Mouse (Mus musculus) CH12.LX (cell line): ENCODE measurements around the gene Rnf151. TPM values are rescaled to one million over a fixed set of nuclear protein-coding genes. Genes with fewer than 3 reads are reported as not detected.
A peak's percentile ranks its signal among the peaks of the same experiment; 100 is the strongest.

ENCODE experiments used
- DNase-seq: peaks from one replicate; pipeline ENCODE4 v3.0.0-alpha.2; 2013; ENCODE audit errors: extremely low read depth
- H3K27ac ChIP-seq: 2 replicates; pipeline ENCODE4 v1.5.1; 2012; ENCODE audit warnings: low read depth, mild to moderate bottlenecking, control low read depth, moderate library complexity; ENCODE audit not compliant: insufficient read depth
- H3K27me3 ChIP-seq: replicated peaks from 2 replicates; pipeline ENCODE3; 2012; ENCODE audit warnings: inconsistent platforms
- H3K36me3 ChIP-seq, 2 experiments: replicated peaks in 1 of 2; 2 replicates each; pipeline versions ENCODE3 to v1.6.1; 2012; ENCODE audit warnings: inconsistent platforms in 1 of 2, low read length in 1 of 2, mild to moderate bottlenecking in 1 of 2, mixed read lengths in 1 of 2, moderate library complexity in 1 of 2; ENCODE audit not compliant: control insufficient read depth in 1 of 2, insufficient read depth in 1 of 2
- H3K4me1 ChIP-seq, 2 experiments: 2 replicates each; pipeline ENCODE4 v1.6.1; 2012; ENCODE audit warnings: inconsistent platforms in 1 of 2, moderate library complexity in 1 of 2; ENCODE audit not compliant: insufficient read depth in 2 of 2, control insufficient read depth in 1 of 2
- H3K4me2 ChIP-seq: 2 replicates; pipeline ENCODE4 v1.6.1; 2012; ENCODE audit warnings: low read depth, mild to moderate bottlenecking, control low read depth; ENCODE audit not compliant: poor library complexity, insufficient read depth, severe bottlenecking
- H3K4me3 ChIP-seq, 3 experiments: fragments of 150-350 bp in 1 of 3; sonication (generic) in 1 of 3; replicated peaks in 1 of 3; 2 replicates each; pipeline versions ENCODE3 to v1.5.1; 2011 to 2012; ENCODE audit warnings: low read depth in 2 of 3, low read length in 2 of 3, mild to moderate bottlenecking in 2 of 3, moderate library complexity in 2 of 3, control low read depth in 1 of 3, improper control_type of control experiment in 1 of 3, inconsistent platforms in 1 of 3, mixed read lengths in 1 of 3; ENCODE audit not compliant: poor library complexity in 1 of 3
- H3K79me2 ChIP-seq: replicated peaks from 2 replicates; pipeline ENCODE4 v1.6.1; 2012; ENCODE audit warnings: mild to moderate bottlenecking, moderate library complexity; ENCODE audit not compliant: control insufficient read depth, poor library complexity, insufficient read depth, severe bottlenecking; ENCODE audit errors: extremely low read depth
- H3K9ac ChIP-seq: 2 replicates; pipeline ENCODE4 v1.6.1; 2012; ENCODE audit warnings: low read depth, mild to moderate bottlenecking, control low read depth, moderate library complexity; ENCODE audit not compliant: insufficient read depth
- H3K9me3 ChIP-seq: replicated peaks from 2 replicates; pipeline ENCODE3; 2012; ENCODE audit warnings: low read length, inconsistent platforms, mixed read lengths
- BHLHE40 ChIP-seq: IDR thresholded peaks from 2 replicates; pipeline ENCODE4 v1.6.1; 2011; ENCODE audit warnings: mild to moderate bottlenecking, low read depth, low read length, improper control_type of control experiment
- CTCF ChIP-seq, 2 experiments: IDR thresholded peaks in 1 of 2; conservative IDR thresholded peaks in 1 of 2; 2 replicates each; pipeline ENCODE4 v1.5.1; 2011 to 2012; ENCODE audit warnings: low read depth in 2 of 2, low read length in 2 of 2, improper control_type of control experiment in 1 of 2, inconsistent platforms in 1 of 2, mild to moderate bottlenecking in 1 of 2, moderate library complexity in 1 of 2
- ELF1 ChIP-seq: IDR thresholded peaks from 2 replicates; pipeline ENCODE4 v1.6.1; 2014; ENCODE audit warnings: low read depth, mild to moderate bottlenecking, inconsistent platforms, low read length, improper control_type of control experiment
- GABPA ChIP-seq: IDR thresholded peaks from 2 replicates; pipeline ENCODE4 v1.6.1; 2012; ENCODE audit warnings: low read depth, low read length, improper control_type of control experiment, inconsistent platforms; ENCODE audit not compliant: insufficient replicate concordance
- HCFC1 ChIP-seq: IDR thresholded peaks from 2 replicates; pipeline ENCODE4 v1.6.1; 2012; ENCODE audit warnings: low read depth, mild to moderate bottlenecking, inconsistent platforms, low read length, improper control_type of control experiment
- IRF4 ChIP-seq: IDR thresholded peaks from 2 replicates; pipeline ENCODE4 v1.6.1; 2014; ENCODE audit warnings: low read depth, mild to moderate bottlenecking, inconsistent platforms, low read length, improper control_type of control experiment
- JUN ChIP-seq: IDR thresholded peaks from 2 replicates; pipeline ENCODE4 v1.6.1; 2011; ENCODE audit warnings: low read depth, mild to moderate bottlenecking, low read length, improper control_type of control experiment, moderate library complexity; ENCODE audit not compliant: insufficient read depth
- KAT2A ChIP-seq: IDR thresholded peaks from 2 replicates; pipeline ENCODE4 v1.6.1; 2012; ENCODE audit warnings: low read length, improper control_type of control experiment, inconsistent platforms; ENCODE audit not compliant: insufficient replicate concordance
- MAFK ChIP-seq: IDR thresholded peaks from 2 replicates; pipeline ENCODE4 v1.6.1; 2011; ENCODE audit warnings: low read length, improper control_type of control experiment; ENCODE audit not compliant: insufficient replicate concordance
- MAX ChIP-seq: IDR thresholded peaks from 2 replicates; pipeline ENCODE4 v1.6.1; 2011; ENCODE audit warnings: low read length, improper control_type of control experiment
- MYC ChIP-seq: IDR thresholded peaks from 2 replicates; pipeline ENCODE4 v1.6.1; 2011; ENCODE audit warnings: low read depth, mild to moderate bottlenecking, improper control_type of control experiment, low read length
- NELFE ChIP-seq: IDR thresholded peaks from 2 replicates; pipeline ENCODE4 v1.6.1; 2011; ENCODE audit warnings: low read depth, low read length, improper control_type of control experiment
- NRF1 ChIP-seq: IDR thresholded peaks from 2 replicates; pipeline ENCODE4 v1.6.1; 2014; ENCODE audit warnings: low read depth, mild to moderate bottlenecking, inconsistent platforms, low read length, improper control_type of control experiment, moderate library complexity
- POLR2A ChIP-seq: IDR thresholded peaks from 2 replicates; pipeline ENCODE4 v1.6.1; 2011; ENCODE audit warnings: low read depth, mild to moderate bottlenecking, improper control_type of control experiment, low read length
- POLR2AphosphoS2 ChIP-seq: IDR thresholded peaks from 2 replicates; pipeline ENCODE4 v1.6.1; 2011; ENCODE audit warnings: low read depth, low read length, improper control_type of control experiment
- RAD21 ChIP-seq: IDR thresholded peaks from 2 replicates; pipeline ENCODE4 v1.6.1; 2011; ENCODE audit warnings: low read depth, mild to moderate bottlenecking, low read length, improper control_type of control experiment, moderate library complexity
- RCOR1 ChIP-seq: conservative IDR thresholded peaks from 2 replicates; pipeline ENCODE4 v1.6.1; 2012; ENCODE audit warnings: low read depth, mild to moderate bottlenecking, inconsistent platforms, low read length, improper control_type of control experiment
- SIN3A ChIP-seq: IDR thresholded peaks from 2 replicates; pipeline ENCODE4 v1.6.1; 2012; ENCODE audit warnings: low read length, improper control_type of control experiment, inconsistent platforms
- TBP ChIP-seq: conservative IDR thresholded peaks from 2 replicates; pipeline ENCODE4 v1.6.1; 2011; ENCODE audit warnings: low read depth, low read length, improper control_type of control experiment
- TCF12 ChIP-seq: IDR thresholded peaks from 2 replicates; pipeline ENCODE4 v1.6.1; 2014; ENCODE audit warnings: low read depth, mild to moderate bottlenecking, inconsistent platforms, low read length, improper control_type of control experiment
- USF1 ChIP-seq: IDR thresholded peaks from 2 replicates; pipeline ENCODE4 v1.6.1; 2014; ENCODE audit warnings: low read depth, mild to moderate bottlenecking, inconsistent platforms, low read length, improper control_type of control experiment
- ZC3H11A ChIP-seq: IDR thresholded peaks from 2 replicates; pipeline ENCODE4 v1.6.1; 2012; ENCODE audit warnings: low read depth, mild to moderate bottlenecking, inconsistent platforms, low read length, improper control_type of control experiment
- ZNF384 ChIP-seq: IDR thresholded peaks from 2 replicates; pipeline ENCODE4 v1.6.1; 2012; ENCODE audit warnings: low read depth, low read length, improper control_type of control experiment, inconsistent platforms
- dilution Hi-C: fragments of 300-500 bp; cut with MboI; formaldehyde crosslinking; loops from 2 replicates; pipeline ENCODE4 v1.14.3; 2020; ENCODE audit warnings: low sequenced_read_pairs; ENCODE audit not compliant: extremely low pct_unique_long_range_greater_than_20kb, extremely low pct_ligation_motif_present
- in situ Hi-C: fragments of 300-500 bp; cut with MboI; formaldehyde crosslinking; loops from 3 replicates; pipeline ENCODE4 v1.14.3; 2019; ENCODE audit warnings: low sequenced_read_pairs, low pct_ligation_motif_present, low pct_unique_long_range_greater_than_20kb, mixed read lengths
- polyA plus RNA-seq: library from polyadenylated mRNA; unstranded; fragments of >175 nt; gene quantifications from 2 replicates; pipeline ENCODE4 v1.2.1, GENCODE M21; 2012; ENCODE audit warnings: low read depth; ENCODE audit not compliant: insufficient read length
- total RNA-seq, 2 experiments: library from RNA; depleted of rRNA; stranded (reverse); fragments of 300-350 nt in 1 of 2; fragments of >200 nt in 1 of 2; gene quantifications; 2 replicates each; pipeline ENCODE4 v1.2.3; 2012 to 2014

Rnf151 gene
- total and polyA plus RNA-seq, 3 experiments = 0.34 to 0.59 TPM; not detected in 1

GRCm38 (mm10) chr17:24687146-24687595, 30.7 kb downstream of the Rnf151 start:
- dilution Hi-C loops = no loop called here
- H3K79me2 ChIP-seq = no peaks in the 10 kb centered on the region
- peaks cover 27% of the 10 kb centered on the region for H3K27me3 ChIP-seq
- H3K9ac ChIP-seq = peak overlapping the region; percentile 18; the same call in 1 of the 2 replicates
- no peaks in the 10 kb centered on the region for H3K9me3 ChIP-seq
- H3K4me3 ChIP-seq = peak overlapping the region; percentile 30 to 48 (median 45)
- no peak for TF ChIP-seq TBP
- peak; percentile 81 for TF ChIP-seq ZNF384
- TF ChIP-seq ELF1 = peak; percentile 49; the same call in 1 of the 2 replicates
- TF ChIP-seq, all 38 proteins: peak for 2
- in situ Hi-C loops = no loop called here
- Histone ChIP-seq H3K4me1 (peaks cover 9 to 16% of the 10 kb centered on the region in 2 experiments), H3K4me2 (peak overlapping the region; percentile 66; the same call in 1 of the 2 replicates), H3K36me3 (peaks cover under 1 to 4% of the 10 kb centered on the region in 2 experiments), H3K27ac (no peak overlapping the region)
- DNase-seq = peak; percentile 48

- in situ Hi-C loops (no loop called here), dilution Hi-C loops (no loop called here)
- TF ChIP-seq TCF12 = no peak
- TF ChIP-seq SIN3A = 0 out of 2 replicates have a peak, but pooled peaks have one; percentile 29
- TF ChIP-seq IRF4 = no peak
- 0 out of 2 replicates have a peak, but pooled peaks have one; percentile 29 for TF ChIP-seq MYC
- peak; percentile 22; the same call in 1 of the 2 replicates for TF ChIP-seq USF1
- Histone ChIP-seq H3K4me2 (no peak overlapping the region), H3K9ac (no peak overlapping the region), H3K4me1 (peaks cover 9 to 16% of the 10 kb centered on the region in 2 experiments), H3K79me2 (no peaks in the 10 kb centered on the region), H3K4me3 (peak overlapping the region in 1 of 3 experiments; percentile 14), H3K9me3 (no peaks in the 10 kb centered on the region), H3K36me3 (peaks cover 5 to 11% of the 10 kb centered on the region in 2 experiments), H3K27ac (no peak overlapping the region), H3K27me3 (peaks cover 27% of the 10 kb centered on the region)
- DNase-seq = peak; percentile 71
These were observed 31.3 kb downstream of the Rnf151 start for GRCm38 (mm10) chr17:24686514-24686913.

GRCm38 (mm10) chr17:24677500-24678080, 40.3 kb downstream of the Rnf151 start:
- Histone ChIP-seq H3K9me3 (no peaks in the 10 kb centered on the region), H3K27ac (no peak overlapping the region), H3K27me3 (no peaks in the 10 kb centered on the region), H3K79me2 (peaks cover 35% of the 10 kb centered on the region), H3K4me3 (no peak overlapping the region), H3K36me3 (peaks cover 65 to 89% of the 10 kb centered on the region in 2 experiments), H3K4me2 (no peak overlapping the region), H3K4me1 (peaks cover 0 to 33% of the 10 kb centered on the region in 2 experiments; a peak in 2 of 4 replicates), H3K9ac (no peak overlapping the region)
- TF ChIP-seq IRF4 = no peak
- no peak for TF ChIP-seq ZC3H11A
- TF ChIP-seq CTCF (conservative IDR thresholded peaks at IDR 0.05 in 1 of 2, IDR thresholded peaks at IDR 0.05 in 1 of 2; ENCODE audit: low read depth in 2 of 2, low read length in 2 of 2) = no peak
- no peak for TF ChIP-seq MAX
- TF ChIP-seq POLR2A = no peak
- TF ChIP-seq MYC = no peak
- TF ChIP-seq RCOR1 = no peak
- no peak for TF ChIP-seq KAT2A
- no peak for TF ChIP-seq POLR2AphosphoS2
- TF ChIP-seq NELFE = no peak
- TF ChIP-seq ZNF384 = no peak
- TF ChIP-seq TBP = no peak
- TF ChIP-seq GABPA = no peak
- no peak for TF ChIP-seq RAD21
- TF ChIP-seq NRF1 = no peak
- no peak for TF ChIP-seq BHLHE40
- no peak for TF ChIP-seq JUN
- no peak for TF ChIP-seq HCFC1
- no peak for TF ChIP-seq MAFK
- no peak for DNase-seq
- in situ Hi-C loops = no loop called here
- dilution Hi-C loops = no loop called here
